9 mouse cellular contexts compared by ENCODE assay signal in genomic region chr6:8066208-8066607, GRCm38 (mm10).
DNase-seq lines count a peak whose midpoint lies in the region; ATAC-seq and TF ChIP-seq lines count a peak whose summit lies in the region.
"Had no signal": no experiment of that assay in that cellular context is flagged by ENCODE, and none has a peak within 500 bp of the region (broad histone marks: within the 10 kb centered on the region; RNA-seq: fewer than 3 reads in every experiment).

No protein-coding gene starts in this region.

- 62% methylated on average over 3 of the region's 3 CpGs for WGBS in kidney, postnatal 0 days
- 47% methylated on average over 3 of the region's 3 CpGs for WGBS in lung, embryonic 14.5 days

- no peaks in the 10 kb centered on the region for H3K4me1 ChIP-seq in kidney, postnatal 0 days (replicated peaks; ENCODE audit: insufficient read depth, low read length)
- no peaks in the 10 kb centered on the region for H3K4me1 ChIP-seq in lung, embryonic 14.5 days (ENCODE audit: insufficient read depth)
- H3K4me1 ChIP-seq: heart, embryonic 13.5 days had no signal

- no peak overlapping the region for H3K27ac ChIP-seq in kidney, postnatal 0 days
- H3K27ac ChIP-seq in lung, embryonic 14.5 days (ENCODE audit: low read depth), result no peak overlapping the region
- H3K27ac ChIP-seq: heart, embryonic 13.5 days had no signal

- H3K9me3 ChIP-seq in kidney, postnatal 0 days (replicated peaks; ENCODE audit: low read length), result no peaks in the 10 kb centered on the region
- no peaks in the 10 kb centered on the region for H3K9me3 ChIP-seq in lung, embryonic 14.5 days (ENCODE audit: low read depth, low read length)
- H3K9me3 ChIP-seq: heart, embryonic 13.5 days had no signal

- no peak for ATAC-seq in kidney, postnatal 0 days (replicated peaks; ENCODE audit: low FRiP score, low read depth)
- ATAC-seq in lung, embryonic 14.5 days (ENCODE audit: insufficient read depth), result peak; percentile 60

- H3K36me3 ChIP-seq in kidney, postnatal 0 days (ENCODE audit: insufficient read depth, low read length), result no peaks in the 10 kb centered on the region
- no peaks in the 10 kb centered on the region for H3K36me3 ChIP-seq in lung, embryonic 14.5 days (ENCODE audit: insufficient read depth)
- H3K36me3 ChIP-seq: heart, embryonic 13.5 days had no signal

- no peak overlapping the region for H3K9ac ChIP-seq in kidney, postnatal 0 days (ENCODE audit: low read depth, low read length)
- H3K9ac ChIP-seq in lung, embryonic 14.5 days, result no peak overlapping the region
- H3K9ac ChIP-seq: heart, embryonic 13.5 days had no signal

- peak; percentile 72 for TF ChIP-seq CTCF in kidney, postnatal 0 days (IDR thresholded peaks at IDR 0.05; ENCODE audit: low read depth)
- peak; percentile 68 for TF ChIP-seq CTCF in lung, embryonic 14.5 days (IDR thresholded peaks at IDR 0.05; ENCODE audit: low read depth)

- intact Hi-C loops in gastrocnemius, postnatal 36 days (cut with DNase I), result no loop called here

- peak; percentile 7 for DNase-seq in gastrocnemius, adult 18-20 months (ENCODE audit: low spot score)
- no peak for DNase-seq in gastrocnemius, postnatal 36 days
- peak; percentile 19 for DNase-seq in 3134 (ENCODE audit: extremely low read depth, insufficient read length, low spot score)
- peak; percentile 36 for DNase-seq in ZHBTc4 (ENCODE audit: low read depth, low spot score)
- DNase-seq in embryo, embryonic 10.5 days (ENCODE audit: low spot score), result peak; percentile 58
- DNase-seq in kidney, postnatal 0 days (ENCODE audit: low spot score), result peak; percentile 67
- peak; percentile 69 for DNase-seq in lung, embryonic 14.5 days
- peak; percentile 70 for DNase-seq in thymus, postnatal 14 days

- H3K27me3 ChIP-seq in kidney, postnatal 0 days (ENCODE audit: insufficient read depth, low read length), result no peaks in the 10 kb centered on the region
- no peaks in the 10 kb centered on the region for H3K27me3 ChIP-seq in lung, embryonic 14.5 days (ENCODE audit: insufficient read depth, low read length)
- H3K27me3 ChIP-seq: heart, embryonic 13.5 days had no signal

- H3K4me2 ChIP-seq in kidney, postnatal 0 days (ENCODE audit: low read length), result no peak overlapping the region
- H3K4me2 ChIP-seq in lung, embryonic 14.5 days, result no peak overlapping the region
- H3K4me2 ChIP-seq: heart, embryonic 13.5 days had no signal

- no peak overlapping the region for H3K4me3 ChIP-seq in kidney, postnatal 0 days (replicated peaks; ENCODE audit: low read depth, low read length)
- no peak overlapping the region for H3K4me3 ChIP-seq in lung, embryonic 14.5 days (ENCODE audit: low read depth, low read length)
- H3K4me3 ChIP-seq: heart, embryonic 13.5 days had no signal

Comparison
In these comparisons a context has a peak if more than half of its experiments do, and no peak if none do; other contexts are left out.
1. DNase-seq: peak in gastrocnemius, adult 18-20 months (single experiment), 3134 (single experiment), ZHBTc4 (single experiment), embryo, embryonic 10.5 days (single experiment), kidney, postnatal 0 days (single experiment), lung, embryonic 14.5 days (single experiment) and thymus, postnatal 14 days (single experiment); none in gastrocnemius, postnatal 36 days (0 of 2).